Mouse (Mus musculus): ENCODE measurements around the gene Hs3st1.

GRCm38 (mm10) chr5:39715193-39715592 lies 40.1 kb downstream of the Hs3st1 start:
- TF ChIP-seq CTCF (IDR thresholded peaks at IDR 0.05; ENCODE audit: low read depth) (no peak), EP300 (IDR thresholded peaks at IDR 0.05; ENCODE audit: low read depth) (no peak)
